Comparison of ENCODE assay signal across 8 mouse cellular contexts in the genomic region with DNA sequence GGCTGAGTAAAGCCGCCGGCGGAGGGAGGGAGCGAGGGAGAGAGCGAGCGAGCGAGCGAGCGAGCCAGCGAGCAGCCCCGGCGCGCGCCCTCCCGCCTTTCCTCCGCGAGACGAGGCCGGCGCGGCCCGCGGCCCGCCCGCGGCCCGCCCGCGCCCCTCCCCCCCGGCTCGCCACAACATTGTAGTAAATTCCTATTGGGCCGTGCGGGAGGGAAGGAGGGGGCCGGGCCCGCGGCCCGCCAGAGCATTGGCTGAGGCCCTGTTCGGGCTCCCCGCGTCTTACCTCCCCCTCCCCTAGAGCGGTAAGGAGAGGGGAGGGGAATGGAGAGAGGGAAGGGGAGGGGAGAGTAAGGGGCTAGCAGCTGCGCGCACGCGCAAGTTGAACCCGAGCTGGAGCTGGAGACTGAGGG. TPM values are rescaled to one million over a fixed set of nuclear protein-coding genes. Genes with fewer than 3 reads are reported as not detected.
DNase-seq lines count a peak whose midpoint lies in the region; TF ChIP-seq lines count a peak whose summit lies in the region.

No protein-coding gene starts in this region.

- intact Hi-C loops in left cerebral cortex, adult 2 months (cut with DNase I): loop anchor here (5.0 kb wide), 1 partner anchor 52 kb away; no protein-coding TSS in a partner anchor

- H3K36me3 ChIP-seq in macrophage (ENCODE audit: inconsistent target): no peaks in the 10 kb centered on the region

- no peak overlapping the region for H3K27ac ChIP-seq in left cerebral cortex, adult 2 months
- no peak overlapping the region for H3K27ac ChIP-seq in macrophage

- H3K79me2 ChIP-seq in macrophage (ENCODE audit: inconsistent target): peaks cover 88% of the 10 kb centered on the region

- WGBS in macrophage (ENCODE audit: missing documents): 2% methylated on average over 22 of the region's 46 CpGs

- no peak for TF ChIP-seq CTCF in left cerebral cortex, adult 2 months (IDR thresholded peaks at IDR 0.05)

- peak; percentile 39 for DNase-seq in adipocyte (ENCODE audit: low spot score)
- peak; percentile 94 for DNase-seq in embryo, embryonic 10 days (ENCODE audit: low spot score)
- peak; percentile 82 for DNase-seq in gastrocnemius, postnatal 10 days
- peak; percentile 90 for DNase-seq in hindlimb bud, embryonic 11.5 days (ENCODE audit: extremely low spot score, low read depth, low spot score)
- DNase-seq in left cerebral cortex, adult 2 months (ENCODE audit: extremely low spot score in 1 of 2, low spot score in 2 of 2): peak; percentile 74 to 87
- DNase-seq in right cerebral cortex, adult 18-20 months: peak; percentile 84
- DNase-seq in urinary bladder, adult 2 months (ENCODE audit: low spot score): peak; percentile 65

- H3K4me3 ChIP-seq in left cerebral cortex, adult 2 months: peak overlapping the region; percentile 80
- H3K4me3 ChIP-seq in macrophage (ENCODE audit: inconsistent target): peak overlapping the region; percentile 36

RNA-seq across cellular contexts. Expression of a gene that starts 25.5 kb away (rescaled TPM):
- under 1 TPM in 1 of 2 experiments, not detected in 1; 0.18 TPM for total RNA-seq in gastrocnemius, postnatal 10 days (2021)
- total RNA-seq in left cerebral cortex, adult 2 months (2021): not detected
- total RNA-seq in macrophage (2018; cell fraction: chromatin; rRNA removed): 1 to 10 TPM in 8 of 26 experiments, under 1 TPM in 6, not detected in 12; 0.29 to 2.7 (median 1.2) TPM
- total RNA-seq in macrophage (2018; cell fraction: cytosol; rRNA removed): under 1 TPM in 15 of 26 experiments, not detected in 11; 0.03 to 0.29 (median 0.14) TPM
- total RNA-seq in macrophage (2018; cell fraction: nucleus; rRNA removed): 1 to 10 TPM in 7 of 26 experiments, under 1 TPM in 13, not detected in 6; 0.30 to 3.2 (median 0.57) TPM
- 0.10 to 0.15 TPM (median 0.14 TPM) in 3 replicates for polyA plus RNA-seq in macrophage (2018)
- polyA plus RNA-seq in urinary bladder, adult 2 months (2012; rRNA removed): 0.32 and 0.39 TPM in 2 replicates

RNA-seq across cellular contexts. Expression of a gene that starts 26.1 kb away (rescaled TPM):
- 10 to 100 TPM; 51.7 to 54.5 TPM for total RNA-seq in gastrocnemius, postnatal 10 days (2021)
- 10 to 100 TPM; 40.7 to 41.7 TPM for total RNA-seq in left cerebral cortex, adult 2 months (2021)
- 100 to 1,000 TPM in 19 of 26 experiments, 10 to 100 TPM in 7; 15.5 to 258 (median 152) TPM for total RNA-seq in macrophage (2018; cell fraction: chromatin; rRNA removed)
- 10 to 100 TPM; 43.0 to 71.9 (median 59.2) TPM for total RNA-seq in macrophage (2018; cell fraction: cytosol; rRNA removed)
- 100 to 1,000 TPM in 7 of 26 experiments, 10 to 100 TPM in 19; 20.4 to 144 (median 81.0) TPM for total RNA-seq in macrophage (2018; cell fraction: nucleus; rRNA removed)
- 45.7 to 91.9 TPM (median 56.7 TPM) in 3 replicates for polyA plus RNA-seq in macrophage (2018)
- 61.2 and 66.1 TPM in 2 replicates for polyA plus RNA-seq in urinary bladder, adult 2 months (2012; rRNA removed)

Comparison
In these comparisons a context has a peak if more than half of its experiments do, and no peak if none do; other contexts are left out.
1. DNase-seq: peak in every context shown above with its lines; median percentile 94 in embryo, embryonic 10 days; 90 in hindlimb bud, embryonic 11.5 days; 84 in right cerebral cortex, adult 18-20 months; 82 in gastrocnemius, postnatal 10 days; 80 in left cerebral cortex, adult 2 months; 65 in urinary bladder, adult 2 months; 39 in adipocyte.